Mouse (Mus musculus) liver, postnatal 0 days (tissue): Measurements from ENCODE around the gene Fryl.

Experiments
- CTCF ChIP-seq: sonication (generic); IDR thresholded peaks from 2 replicates; pipeline ENCODE4 v1.5.1; 2016; ENCODE audit warnings: antibody characterized with exemption, low read depth
- EP300 ChIP-seq: IDR thresholded peaks from 2 replicates; pipeline ENCODE4 v1.6.1; 2016; ENCODE audit warnings: antibody characterized with exemption, low read depth, mild to moderate bottlenecking

DNA sequence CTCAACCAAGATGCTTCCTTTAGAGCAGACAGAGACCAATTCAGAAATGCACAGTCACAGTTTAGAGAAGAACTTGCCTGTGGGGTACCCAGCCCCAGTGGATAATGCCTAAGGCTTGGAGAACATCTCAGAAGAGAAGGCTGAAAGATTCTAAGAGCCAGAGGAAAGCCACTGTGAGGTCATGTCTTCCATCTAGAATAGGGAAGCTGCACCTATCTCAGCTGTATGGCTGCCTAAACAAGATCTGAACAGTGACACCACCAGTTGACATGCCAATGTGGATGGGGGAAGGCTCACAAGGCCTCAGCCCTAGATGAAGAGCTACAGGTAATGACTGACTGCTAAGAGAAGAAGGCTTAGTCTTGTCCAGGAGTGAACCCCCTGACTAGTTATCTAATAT lies 27.6 kb upstream of the Fryl start:
- TF ChIP-seq CTCF: no peak
- TF ChIP-seq EP300: no peak
